Mouse (Mus musculus) left cerebral cortex, adult 8-10 months (tissue): ENCODE measurements around the gene Ankrd44. TPM values are rescaled to one million over a fixed set of nuclear protein-coding genes. Genes with fewer than 3 reads are reported as not detected.

Experiments
- DNase-seq, 2 experiments: peaks; one replicate each; pipeline ENCODE4 v3.0.0; 2022; ENCODE audit warnings: low spot score in 2 of 2
- total RNA-seq, 4 experiments: library from RNA; stranded (reverse); gene quantifications; 2 replicates each; pipeline ENCODE4 v1.2.4; 2022

Ankrd44 gene
- total RNA-seq, 4 experiments from 2014 or later = 19.2 to 26.4 (median 23.9) TPM

GRCm38 (mm10) chr1:54772843-54773242, 153.3 kb downstream of the Ankrd44 start:
- no peak for DNase-seq

GRCm38 (mm10) chr1:54771471-54771870, 154.7 kb downstream of the Ankrd44 start:
- DNase-seq = no peak

- no peak for DNase-seq
Measured at GRCm38 (mm10) chr1:54767221-54767620, 159.0 kb downstream of the Ankrd44 start.

GRCm38 (mm10) chr1:54765632-54766238, 160.5 kb downstream of the Ankrd44 start:
- no peak for DNase-seq

GRCm38 (mm10) chr1:54762216-54762807, 163.9 kb downstream of the Ankrd44 start:
- DNase-seq = no peak

GRCm38 (mm10) chr1:54759841-54760240, 166.3 kb downstream of the Ankrd44 start:
- no peak for DNase-seq

- no peak for DNase-seq
Measured at GRCm38 (mm10) chr1:54757291-54757690, 168.9 kb downstream of the Ankrd44 start.

GRCm38 (mm10) chr1:54755690-54756365, 170.4 kb downstream of the Ankrd44 start:
- DNase-seq = no peak

- no peak for DNase-seq
Measured at GRCm38 (mm10) chr1:54749961-54750360, 176.2 kb downstream of the Ankrd44 start.

GRCm38 (mm10) chr1:54749516-54749915, 176.7 kb downstream of the Ankrd44 start:
- no peak for DNase-seq

GRCm38 (mm10) chr1:54747785-54748420, 178.3 kb downstream of the Ankrd44 start:
- DNase-seq = no peak

GRCm38 (mm10) chr1:54745666-54746065, 180.5 kb downstream of the Ankrd44 start:
- DNase-seq = no peak

- no peak for DNase-seq
Measured at GRCm38 (mm10) chr1:54744171-54744570, 182.0 kb downstream of the Ankrd44 start.

- DNase-seq = no peak
Measured at GRCm38 (mm10) chr1:54743072-54743471, 183.1 kb downstream of the Ankrd44 start.

- DNase-seq = no peak
Measured at GRCm38 (mm10) chr1:54740936-54741335, 185.3 kb downstream of the Ankrd44 start.

GRCm38 (mm10) chr1:54737472-54737871, 188.7 kb downstream of the Ankrd44 start:
- no peak for DNase-seq

- peak in 1 of 2 experiments; percentile 16 for DNase-seq
Measured at GRCm38 (mm10) chr1:54734917-54735664, 191.1 kb downstream of the Ankrd44 start.

- DNase-seq = no peak
Measured at GRCm38 (mm10) chr1:54729316-54729715, 196.9 kb downstream of the Ankrd44 start.

GRCm38 (mm10) chr1:54726555-54726954, 199.6 kb downstream of the Ankrd44 start:
- DNase-seq = no peak

- peak in 1 of 2 experiments; percentile 53 for DNase-seq
Measured at GRCm38 (mm10) chr1:54716921-54717320, 209.3 kb downstream of the Ankrd44 start.

GRCm38 (mm10) chr1:54715061-54715760, 211.0 kb downstream of the Ankrd44 start:
- DNase-seq = no peak
